Mouse (Mus musculus) heart, postnatal 0 days (tissue): ENCODE results near the gene Arsb.

ENCODE experiments used
- CTCF ChIP-seq: IDR thresholded peaks from 2 replicates; pipeline ENCODE4 v1.5.1; 2016; ENCODE audit warnings: antibody characterized with exemption, control low read depth, low read depth
- EP300 ChIP-seq: IDR thresholded peaks from 2 replicates; pipeline ENCODE4 v1.6.1; 2016; ENCODE audit warnings: antibody characterized with exemption, low read depth

- no peak for TF ChIP-seq CTCF
- TF ChIP-seq EP300, result no peak
Observed at GRCm38 (mm10) chr13:93721916-93722315, 49.5 kb upstream of the Arsb start.
